Mouse (Mus musculus) kidney, postnatal 0 days (tissue): Measurements from ENCODE around the gene Rpl14. TPM values are rescaled to one million over a fixed set of nuclear protein-coding genes. Genes with fewer than 3 reads are reported as not detected.
A peak's percentile ranks its signal among the peaks of the same experiment; 100 is the strongest.

Experiments
- ATAC-seq: fragments of 200-750 bp; cut with Nextera tagmentation; replicated peaks from 2 replicates; pipeline ENCODE4 v1.8.0; 2017; ENCODE audit warnings: low read depth, moderate number of reproducible peaks, moderate TSS enrichment, moderate library complexity; ENCODE audit not compliant: low FRiP score
- DNase-seq: peaks from one replicate; pipeline ENCODE4 v3.0.0-alpha.2; 2016; ENCODE audit warnings: low spot score
- H3K27ac ChIP-seq: fragments of 300-500 bp; sonication (generic); 2 replicates; pipeline ENCODE4 v1.5.1; 2014; ENCODE audit warnings: mild to moderate bottlenecking
- H3K27me3 ChIP-seq: fragments of 300-500 bp; sonication (generic); 2 replicates; pipeline ENCODE4 v1.6.1; 2014; ENCODE audit warnings: low read length, mixed read lengths; ENCODE audit not compliant: insufficient read depth
- H3K36me3 ChIP-seq: fragments of 300-500 bp; sonication (generic); 2 replicates; pipeline ENCODE4 v1.6.1; 2014; ENCODE audit warnings: low read length, mixed read lengths; ENCODE audit not compliant: insufficient read depth
- H3K4me1 ChIP-seq: fragments of 300-500 bp; sonication (generic); replicated peaks from 2 replicates; pipeline ENCODE4 v1.6.1; 2014; ENCODE audit warnings: antibody characterized with exemption, low read length, mixed read lengths; ENCODE audit not compliant: insufficient read depth
- H3K4me2 ChIP-seq: fragments of 300-500 bp; sonication (generic); 2 replicates; pipeline ENCODE4 v1.6.1; 2014; ENCODE audit warnings: mild to moderate bottlenecking, low read length, moderate library complexity, mixed read lengths
- H3K4me3 ChIP-seq: fragments of 300-500 bp; sonication (generic); replicated peaks from 2 replicates; pipeline ENCODE4 v1.5.1; 2014; ENCODE audit warnings: low read depth, low read length
- H3K9ac ChIP-seq: fragments of 300-500 bp; sonication (generic); 2 replicates; pipeline ENCODE4 v1.6.1; 2014; ENCODE audit warnings: low read depth, low read length
- H3K9me3 ChIP-seq: fragments of 300-500 bp; sonication (generic); replicated peaks from 2 replicates; pipeline ENCODE4 v1.6.1; 2016; ENCODE audit warnings: low read length, inconsistent platforms, mixed read lengths
- CTCF ChIP-seq: IDR thresholded peaks from 2 replicates; pipeline ENCODE4 v1.5.1; 2016; ENCODE audit warnings: antibody characterized with exemption, low read depth, mild to moderate bottlenecking, moderate library complexity
- WGBS: fragments of 180-500 bp; shearing (Covaris S2); extraction: QIAGEN DNeasy Blood & Tissue Kit; methylation state at CpG from one replicate; pipeline ENCODE4 v1.1.7; 2014; 5-methylcytosine and 5-hydroxymethylcytosine counted together
- polyA plus RNA-seq: library from polyadenylated mRNA; unstranded; fragments of >200 nt; fragmentation: Nextera tagmentation; extraction: Ambion mirVana; gene quantifications from 2 replicates; pipeline ENCODE4 v1.2.1, GENCODE M21; 2015

Gene Rpl14
- polyA plus RNA-seq: 911 and 953 TPM in 2 replicates

- ATAC-seq (peak; percentile 93), DNase-seq (peak; percentile 98)
- Histone ChIP-seq H3K27me3 (no peaks in the 10 kb centered on the region), H3K4me3 (peak within 1 kb of the TSS; percentile 86), H3K4me2 (peak within 1 kb of the TSS; percentile 81), H3K27ac (peak within 1 kb of the TSS; percentile 78), H3K9me3 (no peaks in the 10 kb centered on the region), H3K36me3 (peaks cover 16% of the 10 kb centered on the region; the same call in 1 of the 2 replicates), H3K4me1 (0 out of 2 replicates have a peak, but pooled peaks cover 5% of the 10 kb centered on the region), H3K9ac (peak within 1 kb of the TSS; percentile 87)
- 6% methylated on average over 41 of the region's 43 CpGs for WGBS
- no peak for TF ChIP-seq CTCF
These were observed at the start of gene Rpl14 for GRCm38 (mm10) chr9:120570741-120571592. Gene Rpl14 (plus strand): TSS chr9:120571444.

- no peak overlapping the region for H3K4me3 ChIP-seq
- no peaks in the 10 kb centered on the region for H3K36me3 ChIP-seq
- no peak overlapping the region for H3K9ac ChIP-seq
- ATAC-seq (no peak), DNase-seq (no peak)
- no peak overlapping the region for H3K27ac ChIP-seq
- no peak overlapping the region for H3K4me2 ChIP-seq
- no peaks in the 10 kb centered on the region for H3K27me3 ChIP-seq
- no peaks in the 10 kb centered on the region for H3K9me3 ChIP-seq
- no peaks in the 10 kb centered on the region for H3K4me1 ChIP-seq
- TF ChIP-seq CTCF: no peak
- WGBS: 80% methylated on average over 4 of the region's 4 CpGs
These were observed 44.0 kb upstream of the Rpl14 start for GRCm38 (mm10) chr9:120527270-120527669.

GRCm38 (mm10) chr9:120527919-120528318, 43.3 kb upstream of the Rpl14 start:
- Histone ChIP-seq H3K4me1 (no peaks in the 10 kb centered on the region), H3K9ac (no peak overlapping the region), H3K9me3 (no peaks in the 10 kb centered on the region), H3K27ac (no peak overlapping the region), H3K4me2 (no peak overlapping the region), H3K4me3 (no peak overlapping the region), H3K36me3 (no peaks in the 10 kb centered on the region), H3K27me3 (no peaks in the 10 kb centered on the region)
- no peak for ATAC-seq
- TF ChIP-seq CTCF: no peak
- WGBS: 93% methylated on average over 8 of the region's 8 CpGs
- no peak for DNase-seq

- H3K4me1 ChIP-seq: no peaks in the 10 kb centered on the region
- no peaks in the 10 kb centered on the region for H3K27me3 ChIP-seq
- H3K4me3 ChIP-seq: no peak overlapping the region
- H3K4me2 ChIP-seq: no peak overlapping the region
- H3K9ac ChIP-seq: no peak overlapping the region
- no peak overlapping the region for H3K27ac ChIP-seq
- H3K36me3 ChIP-seq: no peaks in the 10 kb centered on the region
- WGBS: 86% methylated on average over 17 of the region's 17 CpGs
- no peak for ATAC-seq
- H3K9me3 ChIP-seq: no peaks in the 10 kb centered on the region
- DNase-seq: no peak
- TF ChIP-seq CTCF: no peak
These were observed 42.3 kb upstream of the Rpl14 start for GRCm38 (mm10) chr9:120528815-120529510.

GRCm38 (mm10) chr9:120530471-120530870, 40.8 kb upstream of the Rpl14 start:
- WGBS: 85% methylated on average over 5 of the region's 5 CpGs
- Histone ChIP-seq H3K4me3 (no peak overlapping the region), H3K27me3 (no peaks in the 10 kb centered on the region), H3K4me1 (no peaks in the 10 kb centered on the region), H3K4me2 (no peak overlapping the region), H3K27ac (no peak overlapping the region), H3K9me3 (no peaks in the 10 kb centered on the region), H3K9ac (no peak overlapping the region), H3K36me3 (no peaks in the 10 kb centered on the region)
- DNase-seq (no peak), ATAC-seq (no peak)
- TF ChIP-seq CTCF: no peak

GRCm38 (mm10) chr9:120532062-120532461, 39.2 kb upstream of the Rpl14 start:
- no peak for DNase-seq
- WGBS: 71% methylated on average over 6 of the region's 6 CpGs
- Histone ChIP-seq H3K4me1 (no peaks in the 10 kb centered on the region), H3K9me3 (no peaks in the 10 kb centered on the region), H3K4me2 (no peak overlapping the region), H3K9ac (no peak overlapping the region), H3K4me3 (no peak overlapping the region), H3K27me3 (no peaks in the 10 kb centered on the region), H3K36me3 (no peaks in the 10 kb centered on the region), H3K27ac (no peak overlapping the region)
- no peak for TF ChIP-seq CTCF
- no peak for ATAC-seq
